Mouse (Mus musculus) ES-E14 (cell line): ENCODE data around the gene Lcn2. TPM values are rescaled to one million over a fixed set of nuclear protein-coding genes. Genes with fewer than 3 reads are reported as not detected.
A peak's percentile ranks its signal among the peaks of the same experiment; 100 is the strongest.

Experiments
- DNase-seq: peaks from one replicate; pipeline ENCODE4 v3.0.0-alpha.2; 2013; ENCODE audit warnings: low read depth, low spot score
- H3K27ac ChIP-seq: 2 replicates; pipeline ENCODE4 v1.5.1; 2012; ENCODE audit warnings: low read depth, mild to moderate bottlenecking, low read length, moderate library complexity, mixed read lengths; ENCODE audit not compliant: poor library complexity, insufficient read depth, severe bottlenecking
- H3K36me3 ChIP-seq: 2 replicates; pipeline ENCODE4 v1.6.1; 2012; ENCODE audit warnings: mild to moderate bottlenecking, low read length, moderate library complexity, mixed read lengths; ENCODE audit not compliant: control insufficient read depth, poor library complexity, insufficient read depth, severe bottlenecking
- H3K4me1 ChIP-seq, 2 experiments: fragments of 150-350 bp in 1 of 2; sonication (generic) in 1 of 2; 2 replicates each; pipeline ENCODE4 v1.6.1; 2012; ENCODE audit warnings: low read length in 2 of 2, mild to moderate bottlenecking in 1 of 2, mixed read lengths in 1 of 2; ENCODE audit not compliant: control insufficient read depth in 2 of 2, insufficient read depth in 2 of 2, poor library complexity in 1 of 2
- H3K4me3 ChIP-seq, 2 experiments: fragments of 150-350 bp in 1 of 2; sonication (generic) in 1 of 2; 2 replicates each; pipeline ENCODE4 v1.5.1; 2012; ENCODE audit warnings: low read length in 2 of 2, low read depth in 1 of 2, mild to moderate bottlenecking in 1 of 2, mixed read lengths in 1 of 2; ENCODE audit not compliant: insufficient read depth in 1 of 2, poor library complexity in 1 of 2, severe bottlenecking in 1 of 2
- H3K9ac ChIP-seq: 2 replicates; pipeline ENCODE4 v1.6.1; 2012; ENCODE audit warnings: low read depth, mild to moderate bottlenecking, low read length, mixed read lengths; ENCODE audit not compliant: poor library complexity, insufficient read depth, severe bottlenecking
- H3K9me3 ChIP-seq: fragments of 150-350 bp; sonication (generic); 2 replicates; pipeline ENCODE4 v1.6.1; 2012; ENCODE audit warnings: low read depth, mild to moderate bottlenecking, low read length; ENCODE audit not compliant: control insufficient read depth, insufficient read depth
- CHD2 ChIP-seq: IDR thresholded peaks from 2 replicates; pipeline ENCODE4 v1.6.1; 2014; ENCODE audit warnings: mild to moderate bottlenecking, low read depth, low read length, inconsistent platforms
- HCFC1 ChIP-seq: IDR thresholded peaks from 2 replicates; pipeline ENCODE4 v1.6.1; 2012; ENCODE audit warnings: low read length, inconsistent platforms, borderline replicate concordance; ENCODE audit not compliant: insufficient read depth
- MAFK ChIP-seq: IDR thresholded peaks from 2 replicates; pipeline ENCODE4 v1.6.1; 2014; ENCODE audit warnings: mild to moderate bottlenecking, low read depth, low read length, inconsistent platforms; ENCODE audit not compliant: insufficient read depth
- ZC3H11A ChIP-seq: IDR thresholded peaks from 2 replicates; pipeline ENCODE4 v1.6.1; 2012; ENCODE audit warnings: low read depth, mild to moderate bottlenecking, inconsistent platforms, low read length, borderline replicate concordance
- ZNF384 ChIP-seq: IDR thresholded peaks from 2 replicates; pipeline ENCODE4 v1.6.1; 2012; ENCODE audit warnings: low read depth, low read length, inconsistent platforms
- in situ Hi-C, 2 experiments: fragments of 600-800 bp; cut with MboI; formaldehyde crosslinking; loops; one replicate each; pipeline ENCODE4 v1.15.1; 2025; ENCODE audit warnings: low sequenced_read_pairs in 2 of 2, inconsistent platforms in 1 of 2; ENCODE audit not compliant: unreplicated experiment in 2 of 2
- total RNA-seq: library from RNA; depleted of rRNA; stranded (reverse); fragments of 300-350 nt; gene quantifications from 2 replicates; pipeline ENCODE4 v1.2.3, GENCODE M21; 2012

Gene Lcn2
- total RNA-seq, 1 experiment = not detected

- peaks cover 0 to 19% of the 10 kb centered on the region in 2 experiments; a peak in 1 of 4 replicates for H3K4me1 ChIP-seq
- in situ Hi-C loops = no loop called here
- H3K4me3 ChIP-seq = peak overlapping the region; percentile 78 to 85
- peaks cover 4% of the 10 kb centered on the region; the same call in 1 of the 2 replicates for H3K36me3 ChIP-seq
- no peak overlapping the region; the same call in 1 of the 2 replicates for H3K27ac ChIP-seq
- TF ChIP-seq HCFC1 (peak; percentile 40; the same call in 1 of the 2 replicates), ZNF384 (no peak)
- peak; percentile 93 for DNase-seq
- peak overlapping the region; percentile 80 for H3K9ac ChIP-seq
- H3K9me3 ChIP-seq = no peaks in the 10 kb centered on the region
Observed at GRCm38 (mm10) chr2:32395946-32396621, 8.0 kb upstream of the Lcn2 start.

GRCm38 (mm10) chr2:32395484-32395945, 7.5 kb upstream of the Lcn2 start, which contains the start of gene Ptges2:
Gene Ptges2 (plus strand): TSS chr2:32395896.
- peak within 1 kb of the TSS; percentile 52; the same call in 1 of the 2 replicates for H3K27ac ChIP-seq
- H3K4me1 ChIP-seq = peaks cover 0 to 16% of the 10 kb centered on the region in 2 experiments; a peak in 2 of 4 replicates
- peak; percentile 91 for DNase-seq
- TF ChIP-seq CHD2 (no peak), ZNF384 (no peak), HCFC1 (no peak; the same call in 1 of the 2 replicates), ZC3H11A (no peak), MAFK (no peak)
- H3K9me3 ChIP-seq = no peaks in the 10 kb centered on the region
- H3K4me3 ChIP-seq = peak within 1 kb of the TSS; percentile 78 to 85
- peak within 1 kb of the TSS; percentile 80 for H3K9ac ChIP-seq
- H3K36me3 ChIP-seq = no peaks in the 10 kb centered on the region; the same call in 1 of the 2 replicates
- in situ Hi-C loops = no loop called here

- in situ Hi-C loops = no loop called here
- H3K36me3 ChIP-seq = no peaks in the 10 kb centered on the region
- peak overlapping the region; percentile 78; the same call in 1 of the 2 replicates for H3K9ac ChIP-seq
- peaks cover 0 to 15% of the 10 kb centered on the region in 2 experiments; a peak in 2 of 4 replicates for H3K4me1 ChIP-seq
- H3K9me3 ChIP-seq = no peaks in the 10 kb centered on the region
- TF ChIP-seq ZC3H11A = no peak
- no peak for TF ChIP-seq MAFK
- no peak for TF ChIP-seq HCFC1
- no peak for TF ChIP-seq ZNF384
- no peak for TF ChIP-seq CHD2
- no peak overlapping the region for H3K27ac ChIP-seq
- H3K4me3 ChIP-seq = peak overlapping the region; percentile 78 to 85
- DNase-seq = peak; percentile 13
Observed at GRCm38 (mm10) chr2:32394973-32395372, 6.9 kb upstream of the Lcn2 start.

GRCm38 (mm10) chr2:32392063-32392462, 4.0 kb upstream of the Lcn2 start:
- Histone ChIP-seq H3K36me3 (no peaks in the 10 kb centered on the region), H3K4me3 (no peak overlapping the region), H3K9me3 (no peaks in the 10 kb centered on the region), H3K27ac (no peak overlapping the region), H3K4me1 (peaks cover 0 to 9% of the 10 kb centered on the region in 2 experiments; a peak in 2 of 4 replicates), H3K9ac (no peak overlapping the region)
- in situ Hi-C loops = no loop called here
- no peak for TF ChIP-seq ZNF384
- no peak for TF ChIP-seq ZC3H11A
- DNase-seq = no peak
